Mouse (Mus musculus) cerebellum, adult 2 months (tissue): ENCODE measurements around the gene Bcas1.

Source experiments
- CTCF ChIP-seq: fragments of 200-500 bp; IDR thresholded peaks from 2 replicates; pipeline ENCODE4 v1.5.1; 2011; ENCODE audit warnings: low read depth, mild to moderate bottlenecking, control low read depth, low read length, moderate library complexity, borderline replicate concordance; ENCODE audit not compliant: insufficient read depth
- POLR2A ChIP-seq: fragments of 200-500 bp; IDR thresholded peaks from 2 replicates; pipeline ENCODE4 v1.6.1; 2011; ENCODE audit warnings: low read length, control low read depth, borderline replicate concordance; ENCODE audit not compliant: insufficient read depth

DNA sequence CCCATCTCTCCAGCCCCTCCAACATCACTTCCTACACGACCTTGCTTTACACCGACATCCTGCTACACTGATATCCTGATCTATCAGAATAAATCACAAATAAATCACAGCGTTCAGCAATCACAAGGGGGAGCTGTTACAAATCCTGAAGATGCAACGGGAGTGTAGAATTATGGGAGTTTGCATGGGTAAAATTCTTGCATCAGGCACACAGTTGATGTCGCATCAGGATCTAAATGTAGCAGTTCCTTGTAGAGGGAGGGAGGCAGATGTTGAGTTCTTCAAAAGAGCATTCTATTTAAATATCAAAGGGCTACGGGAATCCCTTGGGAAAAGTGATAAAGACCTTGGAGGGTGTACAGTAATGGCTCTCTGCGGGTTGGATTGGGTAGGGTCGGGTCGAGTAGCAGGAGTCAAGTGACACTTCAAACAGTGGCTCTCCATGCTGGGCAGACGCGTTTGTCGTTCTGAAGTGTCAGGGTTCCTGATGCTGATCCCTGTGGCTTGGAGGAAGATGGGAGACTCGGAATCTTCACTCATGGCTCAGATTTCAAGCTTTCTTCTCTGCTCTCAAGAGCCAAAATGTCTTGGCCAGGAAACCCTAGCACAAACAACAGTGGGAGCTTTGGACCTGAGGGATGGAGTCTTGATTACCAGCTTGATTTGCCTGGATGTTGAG, 16.0 kb downstream of the Bcas1 start:
- TF ChIP-seq POLR2A (no peak), CTCF (no peak)
